Mouse (Mus musculus) liver, embryonic 14.5 days (tissue): ENCODE measurements around the gene Crip3. TPM values are rescaled to one million over a fixed set of nuclear protein-coding genes. Genes with fewer than 3 reads are reported as not detected.
A peak's percentile ranks its signal among the peaks of the same experiment; 100 is the strongest.

ENCODE experiments used
- ATAC-seq: fragments of 200-750 bp; cut with Nextera tagmentation; 2 replicates; pipeline ENCODE4 v1.8.0; 2017; ENCODE audit warnings: moderate number of reproducible peaks, mild to moderate bottlenecking, moderate library complexity; ENCODE audit not compliant: insufficient read depth
- DNase-seq, 3 experiments: peaks; one replicate each; pipeline ENCODE4 v3.0.0-alpha.2; 2012 to 2013; ENCODE audit warnings: low read depth in 3 of 3, low spot score in 3 of 3
- H3K27ac ChIP-seq: fragments of 300-500 bp; sonication (generic); 2 replicates; pipeline ENCODE4 v1.5.1; 2014; ENCODE audit warnings: moderate library complexity, mild to moderate bottlenecking, control low read depth, inconsistent platforms
- H3K27me3 ChIP-seq: fragments of 300-500 bp; sonication (generic); 2 replicates; pipeline ENCODE4 v1.6.1; 2014; ENCODE audit warnings: mild to moderate bottlenecking, low read length, moderate library complexity; ENCODE audit not compliant: control insufficient read depth, insufficient read depth
- H3K36me3 ChIP-seq: fragments of 300-500 bp; sonication (generic); replicated peaks from 2 replicates; pipeline ENCODE4 v1.6.1; 2014; ENCODE audit warnings: low read depth; ENCODE audit not compliant: control insufficient read depth, insufficient read depth
- H3K4me1 ChIP-seq, 2 experiments: fragments of 200-500 bp in 1 of 2; fragments of 300-500 bp in 1 of 2; sonication (generic) in 1 of 2; replicated peaks; 2 replicates each; pipeline ENCODE4 v1.6.1; 2012 to 2014; ENCODE audit warnings: antibody characterized with exemption in 1 of 2, inconsistent platforms in 1 of 2, low read length in 1 of 2; ENCODE audit not compliant: control insufficient read depth in 2 of 2, insufficient read depth in 2 of 2
- H3K4me2 ChIP-seq: fragments of 300-500 bp; sonication (generic); 2 replicates; pipeline ENCODE4 v1.6.1; 2014; ENCODE audit warnings: low read depth, mild to moderate bottlenecking, control low read depth, moderate library complexity
- H3K4me3 ChIP-seq, 2 experiments: fragments of 200-500 bp in 1 of 2; fragments of 300-500 bp in 1 of 2; sonication (generic) in 1 of 2; 2 replicates each; pipeline ENCODE4 v1.5.1; 2012 to 2014; ENCODE audit warnings: low read depth in 2 of 2, low read length in 2 of 2, mild to moderate bottlenecking in 2 of 2, control low read depth in 1 of 2, inconsistent platforms in 1 of 2, moderate library complexity in 1 of 2; ENCODE audit not compliant: insufficient read depth in 1 of 2
- H3K9ac ChIP-seq: fragments of 300-500 bp; sonication (generic); replicated peaks from 2 replicates; pipeline ENCODE4 v1.6.1; 2014; ENCODE audit warnings: mild to moderate bottlenecking, control low read depth, moderate library complexity
- H3K9me3 ChIP-seq: fragments of 300-500 bp; sonication (generic); 2 replicates; pipeline ENCODE4 v1.6.1; 2016; ENCODE audit warnings: low read length, mixed read lengths; ENCODE audit not compliant: control insufficient read depth
- CTCF ChIP-seq: IDR thresholded peaks from 2 replicates; pipeline ENCODE4 v1.5.1; 2016; ENCODE audit warnings: antibody characterized with exemption, low read depth, control low read depth
- EP300 ChIP-seq: IDR thresholded peaks from 2 replicates; pipeline ENCODE4 v1.6.1; 2016; ENCODE audit warnings: antibody characterized with exemption, low read depth
- WGBS: fragments of 180-500 bp; shearing (Covaris S2); extraction: QIAGEN DNeasy Blood & Tissue Kit; methylation state at CpG from one replicate; pipeline ENCODE4 v1.1.7; 2014; ENCODE audit not compliant: insufficient replicate concordance; 5-methylcytosine and 5-hydroxymethylcytosine counted together
- polyA plus RNA-seq, 2 experiments: library from polyadenylated mRNA; depleted of rRNA in 1 of 2; stranded (reverse) in 1 of 2; unstranded in 1 of 2; fragments of >200 nt; fragmentation: Nextera tagmentation in 1 of 2; extraction: Ambion mirVana in 1 of 2; gene quantifications; 2 replicates each; pipeline versions ENCODE4 v1.2.1 to v1.2.3; 2012 to 2014

Crip3 gene
- polyA plus RNA-seq, 2 experiments: not detected

DNA sequence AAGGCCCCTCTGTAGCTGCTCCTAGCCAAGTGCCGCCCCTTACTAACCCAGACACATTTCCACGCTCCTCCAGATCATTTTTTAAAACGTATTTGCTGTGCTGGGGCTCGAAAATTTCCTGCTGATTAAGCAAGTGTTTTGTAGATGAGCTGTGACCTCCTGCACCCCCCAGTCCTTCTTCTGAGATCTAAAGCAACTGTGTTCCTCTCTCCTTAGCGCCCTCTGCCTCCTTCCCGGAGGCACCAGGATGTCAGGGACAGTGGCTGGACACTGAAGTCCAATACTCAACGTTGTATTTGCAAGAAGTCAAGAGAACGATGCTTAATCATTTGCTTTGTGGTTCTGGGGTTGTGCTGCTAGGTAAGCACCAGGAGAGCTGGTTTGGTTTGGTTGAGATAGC, 32.6 kb downstream of the Crip3 start:
- TF ChIP-seq EP300 (no peak), CTCF (no peak)
- Histone ChIP-seq H3K4me3 (no peak overlapping the region), H3K27me3 (peaks cover 25% of the 10 kb centered on the region), H3K36me3 (no peaks in the 10 kb centered on the region), H3K4me2 (peak overlapping the region; percentile 32; the same call in 1 of the 2 replicates), H3K9me3 (no peaks in the 10 kb centered on the region), H3K4me1 (peaks cover 0 to 2% of the 10 kb centered on the region in 2 experiments; a peak in 1 of 4 replicates), H3K9ac (no peak overlapping the region), H3K27ac (no peak overlapping the region)
- 12% methylated on average over 8 of the region's 8 CpGs for WGBS
- no peak for ATAC-seq
- DNase-seq: no peak

DNA sequence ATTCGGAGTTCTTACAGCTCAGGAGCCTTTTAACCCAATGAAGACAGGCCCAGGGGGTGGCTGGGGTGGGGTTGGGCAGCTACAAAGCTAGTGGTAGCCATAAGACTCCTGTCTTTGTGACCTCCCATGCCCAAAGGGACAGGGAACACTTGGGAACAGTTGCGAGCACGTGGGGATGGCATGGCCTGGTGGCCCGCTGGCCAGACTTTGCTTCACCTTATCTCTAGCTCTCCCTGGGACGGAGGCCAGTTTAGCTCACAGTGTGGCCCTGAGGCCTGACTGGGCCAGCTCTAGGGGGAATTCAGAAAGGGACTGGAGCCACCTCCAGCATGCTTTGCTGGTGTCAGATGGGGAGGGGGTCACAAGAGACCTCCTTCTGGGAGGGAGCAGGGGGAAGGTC, 33.5 kb downstream of the Crip3 start:
- Histone ChIP-seq H3K9ac (no peak overlapping the region), H3K36me3 (no peaks in the 10 kb centered on the region)

DNA sequence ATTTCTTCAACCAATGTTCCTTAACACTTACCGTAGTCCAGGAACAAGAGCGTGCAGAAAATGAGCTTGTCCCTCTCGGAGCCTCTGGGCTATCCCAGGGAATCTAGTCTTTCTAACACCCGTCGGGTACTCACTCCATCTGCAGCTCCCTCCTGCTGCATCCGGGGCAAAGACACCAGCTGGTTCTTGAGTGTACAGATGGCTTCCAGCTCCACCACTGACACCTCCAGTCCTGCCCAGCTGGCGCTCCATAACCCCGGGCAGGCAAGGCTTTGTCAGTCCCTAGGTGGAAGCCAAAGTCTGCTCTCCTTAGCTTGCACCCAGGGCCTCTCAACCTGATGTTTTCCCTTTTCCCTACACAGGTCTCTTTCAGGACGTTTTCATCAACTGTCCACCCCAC, 39.1 kb downstream of the Crip3 start:
- H3K4me2 ChIP-seq: no peak overlapping the region
- DNase-seq (no peak), ATAC-seq (no peak)
- TF ChIP-seq CTCF (no peak), EP300 (no peak)
- H3K36me3 ChIP-seq: no peaks in the 10 kb centered on the region
- H3K4me3 ChIP-seq: no peak overlapping the region
- H3K27me3 ChIP-seq: no peaks in the 10 kb centered on the region
- H3K9me3 ChIP-seq: no peaks in the 10 kb centered on the region
- H3K27ac ChIP-seq: no peak overlapping the region
- no peaks in the 10 kb centered on the region; a peak in 1 of 4 replicates for H3K4me1 ChIP-seq
- H3K9ac ChIP-seq: no peak overlapping the region
- WGBS: 64% methylated on average over 9 of the region's 9 CpGs

More for the DNA sequence above, 33.5 kb downstream of the Crip3 start:
- no peaks in the 10 kb centered on the region for H3K9me3 ChIP-seq
- H3K4me3 ChIP-seq: no peak overlapping the region
- ATAC-seq (no peak), DNase-seq (no peak)
- no peak overlapping the region for H3K4me2 ChIP-seq
- peaks cover 24% of the 10 kb centered on the region for H3K27me3 ChIP-seq
- no peak for TF ChIP-seq CTCF
- no peak overlapping the region for H3K27ac ChIP-seq
- 64% methylated on average over 5 of the region's 5 CpGs for WGBS
- peaks cover 0 to 2% of the 10 kb centered on the region in 2 experiments; a peak in 1 of 4 replicates for H3K4me1 ChIP-seq

DNA sequence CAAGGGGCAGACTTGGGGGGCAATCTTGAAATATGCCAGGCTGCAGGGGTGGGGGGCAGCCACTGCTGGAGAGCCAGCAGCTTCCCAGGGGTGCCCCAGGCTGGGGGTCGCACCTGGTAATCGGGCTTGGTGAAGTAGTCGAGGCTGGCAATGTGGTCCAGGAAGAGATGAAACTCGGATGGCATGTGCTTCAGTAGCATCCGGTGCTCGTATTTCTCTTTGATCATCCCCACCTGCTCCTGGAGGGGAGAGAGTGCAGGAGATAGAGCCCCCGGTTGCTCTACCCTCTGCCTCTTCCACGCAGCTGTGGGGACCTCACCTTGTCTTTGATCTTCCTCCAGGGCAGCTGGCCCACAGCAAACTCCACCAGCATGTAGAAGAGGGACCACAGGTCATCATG, 47.9 kb downstream of the Crip3 start:
- no peaks in the 10 kb centered on the region for H3K27me3 ChIP-seq
- ATAC-seq (no peak), DNase-seq (no peak)
- H3K4me3 ChIP-seq: no peak overlapping the region
- H3K9ac ChIP-seq: no peak overlapping the region
- no peaks in the 10 kb centered on the region for H3K9me3 ChIP-seq
- H3K36me3 ChIP-seq: no peaks in the 10 kb centered on the region
- TF ChIP-seq CTCF (no peak), EP300 (no peak)
- H3K4me2 ChIP-seq: no peak overlapping the region
- H3K4me1 ChIP-seq: no peaks in the 10 kb centered on the region
- H3K27ac ChIP-seq: no peak overlapping the region
- 54% methylated on average over 8 of the region's 8 CpGs for WGBS

DNA sequence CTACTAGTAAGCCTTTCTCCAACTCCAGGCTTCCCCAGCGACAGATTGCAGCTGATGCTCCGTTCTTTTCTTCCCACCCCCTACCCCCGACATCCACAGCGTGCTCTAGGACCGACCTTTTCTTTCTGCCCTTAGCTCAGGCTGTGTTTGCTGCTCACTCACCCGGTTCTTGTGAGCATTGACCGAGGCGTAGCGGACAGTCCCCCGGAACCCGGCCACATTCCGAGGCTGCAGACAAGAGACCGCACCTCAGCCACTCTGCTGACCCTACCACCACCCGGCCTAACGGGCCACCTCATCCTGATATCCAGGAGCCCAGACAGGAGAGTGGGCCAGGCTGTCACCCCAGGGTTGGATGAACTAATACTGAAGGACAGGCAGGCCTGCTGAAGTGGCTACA, 48.6 kb downstream of the Crip3 start:
- 73% methylated on average over 15 of the region's 15 CpGs for WGBS
- Histone ChIP-seq H3K4me3 (no peak overlapping the region), H3K9me3 (no peaks in the 10 kb centered on the region), H3K27ac (no peak overlapping the region), H3K4me1 (no peaks in the 10 kb centered on the region), H3K36me3 (no peaks in the 10 kb centered on the region), H3K9ac (no peak overlapping the region), H3K4me2 (no peak overlapping the region), H3K27me3 (no peaks in the 10 kb centered on the region)
- DNase-seq (no peak), ATAC-seq (no peak)
- TF ChIP-seq EP300 (no peak), CTCF (no peak)

Other genes starting within 250 kb of the Crip3 start
- 7.7 and 9.7 TPM in 2 replicates for gene Polh, start 226.3 kb upstream of the Crip3 start, polyA plus RNA-seq (2012; rRNA removed)
- 7.8 and 9.5 TPM in 2 replicates for gene Polh, start 226.3 kb upstream of the Crip3 start, polyA plus RNA-seq (2014; fragmentation: Nextera tagmentation; extraction: Ambion mirVana)
- gene Xpo5, start 226.1 kb upstream of the Crip3 start, polyA plus RNA-seq (2012; rRNA removed): 12.8 and 15.3 TPM in 2 replicates
- 17.9 and 19.1 TPM in 2 replicates for gene Xpo5, start 226.1 kb upstream of the Crip3 start, polyA plus RNA-seq (2014; fragmentation: Nextera tagmentation; extraction: Ambion mirVana)
- 29.7 and 40.8 TPM in 2 replicates for gene Polr1c, start 180.9 kb upstream of the Crip3 start, polyA plus RNA-seq (2012; rRNA removed)
- 37.3 and 42.5 TPM in 2 replicates for gene Polr1c, start 180.9 kb upstream of the Crip3 start, polyA plus RNA-seq (2014; fragmentation: Nextera tagmentation; extraction: Ambion mirVana)
- gene Yipf3, start 180.8 kb upstream of the Crip3 start, polyA plus RNA-seq (2012; rRNA removed): 22.4 and 23.2 TPM in 2 replicates
- gene Yipf3, start 180.8 kb upstream of the Crip3 start, polyA plus RNA-seq (2014; fragmentation: Nextera tagmentation; extraction: Ambion mirVana): 38.1 and 42.5 TPM in 2 replicates
- gene Lrrc73, start 175.4 kb upstream of the Crip3 start, polyA plus RNA-seq (2012; rRNA removed): 0.11 and 0.17 TPM in 2 replicates
- 0.08 TPM in 1 of 2 replicates, not detected in the other for gene Lrrc73, start 175.4 kb upstream of the Crip3 start, polyA plus RNA-seq (2014; fragmentation: Nextera tagmentation; extraction: Ambion mirVana)
- gene Tjap1, start 145.9 kb upstream of the Crip3 start, polyA plus RNA-seq (2012; rRNA removed): 11.0 and 12.0 TPM in 2 replicates
- gene Tjap1, start 145.9 kb upstream of the Crip3 start, polyA plus RNA-seq (2014; fragmentation: Nextera tagmentation; extraction: Ambion mirVana): 7.7 and 8.5 TPM in 2 replicates
- gene Dlk2, start 131.5 kb upstream of the Crip3 start, polyA plus RNA-seq (2012; rRNA removed): 0.02 and 0.13 TPM in 2 replicates
- not detected in 2 replicates for gene Dlk2, start 131.5 kb upstream of the Crip3 start, polyA plus RNA-seq (2014; fragmentation: Nextera tagmentation; extraction: Ambion mirVana)
- gene Abcc10, start 100.6 kb upstream of the Crip3 start, polyA plus RNA-seq (2012; rRNA removed): 1.7 TPM in 2 replicates
- 0.90 and 0.94 TPM in 2 replicates for gene Abcc10, start 100.6 kb upstream of the Crip3 start, polyA plus RNA-seq (2014; fragmentation: Nextera tagmentation; extraction: Ambion mirVana)
- 1.1 and 2.1 TPM in 2 replicates for gene Zfp318, start 45.2 kb upstream of the Crip3 start, polyA plus RNA-seq (2012; rRNA removed)
- 1.5 and 1.9 TPM in 2 replicates for gene Zfp318, start 45.2 kb upstream of the Crip3 start, polyA plus RNA-seq (2014; fragmentation: Nextera tagmentation; extraction: Ambion mirVana)
- 0.03 and 0.04 TPM in 2 replicates for gene Slc22a7, start 9.5 kb downstream of the Crip3 start, polyA plus RNA-seq (2012; rRNA removed)
- 0.09 TPM in 1 of 2 replicates, not detected in the other for gene Slc22a7, start 9.5 kb downstream of the Crip3 start, polyA plus RNA-seq (2014; fragmentation: Nextera tagmentation; extraction: Ambion mirVana)
- 0.02 and 0.04 TPM in 2 replicates for gene Ttbk1, start 58.7 kb downstream of the Crip3 start, polyA plus RNA-seq (2012; rRNA removed)
- not detected in 2 replicates for gene Ttbk1, start 58.7 kb downstream of the Crip3 start, polyA plus RNA-seq (2014; fragmentation: Nextera tagmentation; extraction: Ambion mirVana)
- gene Dnph1, start 67.8 kb downstream of the Crip3 start, polyA plus RNA-seq (2012; rRNA removed): 12.0 and 14.0 TPM in 2 replicates
- gene Dnph1, start 67.8 kb downstream of the Crip3 start, polyA plus RNA-seq (2014; fragmentation: Nextera tagmentation; extraction: Ambion mirVana): 20.0 and 24.2 TPM in 2 replicates
- 0.59 and 0.92 TPM in 2 replicates for gene Cul9, start 117.5 kb downstream of the Crip3 start, polyA plus RNA-seq (2012; rRNA removed)
- gene Cul9, start 117.5 kb downstream of the Crip3 start, polyA plus RNA-seq (2014; fragmentation: Nextera tagmentation; extraction: Ambion mirVana): 0.34 and 0.46 TPM in 2 replicates
- gene Srf, start 127.2 kb downstream of the Crip3 start, polyA plus RNA-seq (2012; rRNA removed): 16.0 and 22.0 TPM in 2 replicates
- 2.5 and 2.6 TPM in 2 replicates for gene Srf, start 127.2 kb downstream of the Crip3 start, polyA plus RNA-seq (2014; fragmentation: Nextera tagmentation; extraction: Ambion mirVana)
- 3.6 and 3.7 TPM in 2 replicates for gene Ptk7, start 200.6 kb downstream of the Crip3 start, polyA plus RNA-seq (2012; rRNA removed)
- gene Ptk7, start 200.6 kb downstream of the Crip3 start, polyA plus RNA-seq (2014; fragmentation: Nextera tagmentation; extraction: Ambion mirVana): 3.0 and 3.4 TPM in 2 replicates
- gene Klc4, start 217.1 kb downstream of the Crip3 start, polyA plus RNA-seq (2012; rRNA removed): 3.4 and 3.5 TPM in 2 replicates
- 5.2 and 5.5 TPM in 2 replicates for gene Klc4, start 217.1 kb downstream of the Crip3 start, polyA plus RNA-seq (2014; fragmentation: Nextera tagmentation; extraction: Ambion mirVana)
- 36.1 and 46.6 TPM in 2 replicates for gene Mrpl2, start 217.3 kb downstream of the Crip3 start, polyA plus RNA-seq (2012; rRNA removed)
- 84.6 and 91.0 TPM in 2 replicates for gene Mrpl2, start 217.3 kb downstream of the Crip3 start, polyA plus RNA-seq (2014; fragmentation: Nextera tagmentation; extraction: Ambion mirVana)
- gene Cul7, start 221.4 kb downstream of the Crip3 start, polyA plus RNA-seq (2012; rRNA removed): 11.3 and 14.9 TPM in 2 replicates
- 7.1 and 8.3 TPM in 2 replicates for gene Cul7, start 221.4 kb downstream of the Crip3 start, polyA plus RNA-seq (2014; fragmentation: Nextera tagmentation; extraction: Ambion mirVana)
- 16.4 and 20.3 TPM in 2 replicates for gene Rrp36, start 245.4 kb downstream of the Crip3 start, polyA plus RNA-seq (2012; rRNA removed)
- gene Rrp36, start 245.4 kb downstream of the Crip3 start, polyA plus RNA-seq (2014; fragmentation: Nextera tagmentation; extraction: Ambion mirVana): 11.4 and 14.0 TPM in 2 replicates
- 27.3 and 34.4 TPM in 2 replicates for gene Mea1, start 249.9 kb downstream of the Crip3 start, polyA plus RNA-seq (2012; rRNA removed)
- gene Mea1, start 249.9 kb downstream of the Crip3 start, polyA plus RNA-seq (2014; fragmentation: Nextera tagmentation; extraction: Ambion mirVana): 61.7 and 62.4 TPM in 2 replicates